In genomic region chr2:135957689-135958088, GRCm38 (mm10) we compare ENCODE assay signal across 8 mouse cellular contexts.
DNase-seq lines count a peak whose midpoint lies in the region; ATAC-seq lines count a peak whose summit lies in the region.

No protein-coding gene starts in this region.

- intact Hi-C loops in left cerebral cortex, postnatal 4 days (cut with DNase I) = loop anchor here (5.0 kb wide), 1 partner anchor 595 kb away; no protein-coding TSS in a partner anchor

- H3K9me3 ChIP-seq in intestine, embryonic 15.5 days = no peaks in the 10 kb centered on the region
- no peaks in the 10 kb centered on the region for H3K9me3 ChIP-seq in midbrain, embryonic 12.5 days

- H3K36me3 ChIP-seq in intestine, embryonic 15.5 days = no peaks in the 10 kb centered on the region
- H3K36me3 ChIP-seq in midbrain, embryonic 12.5 days = 0 out of 2 replicates have a peak, but pooled peaks cover 8% of the 10 kb centered on the region

- 29% methylated on average over 7 of the region's 7 CpGs for WGBS in intestine, embryonic 15.5 days
- WGBS in midbrain, embryonic 12.5 days = 34% methylated on average over 7 of the region's 7 CpGs

- no peak overlapping the region for H3K9ac ChIP-seq in intestine, embryonic 15.5 days
- no peak overlapping the region for H3K9ac ChIP-seq in midbrain, embryonic 12.5 days (replicated peaks)

- H3K4me2 ChIP-seq in intestine, embryonic 15.5 days (replicated peaks) = no peak overlapping the region
- no peak overlapping the region for H3K4me2 ChIP-seq in midbrain, embryonic 12.5 days (replicated peaks)

- 0 out of 2 replicates have a peak, but pooled peaks cover 8% of the 10 kb centered on the region for H3K27me3 ChIP-seq in intestine, embryonic 15.5 days (replicated peaks)
- no peaks in the 10 kb centered on the region for H3K27me3 ChIP-seq in midbrain, embryonic 12.5 days

- peak; percentile 32 for DNase-seq in 416B (ENCODE audit: low read depth)
- DNase-seq in R1 (ENCODE audit: low read depth, low spot score) = peak; percentile 60
- DNase-seq in cerebellum, postnatal 36 days = peak; percentile 71 to 73
- peak; percentile 65 to 77 for DNase-seq in frontal cortex, postnatal 36 days (ENCODE audit: low spot score in 2 of 2)
- peak; percentile 65 for DNase-seq in left cerebral cortex, postnatal 4 days
- DNase-seq in spleen, postnatal 4 days (ENCODE audit: low spot score in 2 of 2) = peak; percentile 16 to 69

- 0 out of 2 replicates have a peak, but pooled peaks cover 2% of the 10 kb centered on the region for H3K4me1 ChIP-seq in intestine, embryonic 15.5 days (replicated peaks)
- no peaks in the 10 kb centered on the region for H3K4me1 ChIP-seq in midbrain, embryonic 12.5 days

- peak; percentile 77 for ATAC-seq in intestine, embryonic 15.5 days
- ATAC-seq in midbrain, embryonic 12.5 days (ENCODE audit: low FRiP score, low read depth) = peak; percentile 71

- no peak overlapping the region for H3K27ac ChIP-seq in intestine, embryonic 15.5 days
- H3K27ac ChIP-seq in midbrain, embryonic 12.5 days (replicated peaks) = no peak overlapping the region

- no peak overlapping the region for H3K4me3 ChIP-seq in intestine, embryonic 15.5 days (replicated peaks)
- no peak overlapping the region for H3K4me3 ChIP-seq in midbrain, embryonic 12.5 days
